Mouse (Mus musculus) bone marrow, adult 2 months (tissue): ENCODE data around the gene Oxct1. TPM values are rescaled to one million over a fixed set of nuclear protein-coding genes. Genes with fewer than 3 reads are reported as not detected.

ENCODE experiments used
- H3K27ac ChIP-seq: fragments of 200-500 bp; 2 replicates; pipeline ENCODE4 v1.5.1; 2012; ENCODE audit warnings: low read depth, mild to moderate bottlenecking, control low read depth, inconsistent platforms, low read length; ENCODE audit not compliant: control insufficient read depth, poor library complexity, insufficient read depth
- H3K4me1 ChIP-seq: fragments of 200-500 bp; 2 replicates; pipeline ENCODE4 v1.6.1; 2011; ENCODE audit warnings: low read length; ENCODE audit not compliant: control insufficient read depth, insufficient read depth
- H3K4me3 ChIP-seq: fragments of 200-500 bp; replicated peaks from 2 replicates; pipeline ENCODE3; 2011; ENCODE audit warnings: mild to moderate bottlenecking, low read depth, low read length, control low read depth; ENCODE audit not compliant: control insufficient read depth
- CTCF ChIP-seq: fragments of 200-500 bp; IDR thresholded peaks from 2 replicates; pipeline ENCODE4 v1.5.1; 2011; ENCODE audit warnings: low read length, control low read depth; ENCODE audit not compliant: control insufficient read depth, insufficient read depth
- POLR2A ChIP-seq: fragments of 200-500 bp; IDR thresholded peaks from 2 replicates; pipeline ENCODE4 v1.6.1; 2011; ENCODE audit warnings: low read depth, mild to moderate bottlenecking, control low read depth, low read length, borderline replicate concordance; ENCODE audit not compliant: control insufficient read depth
- WGBS: fragments of 180-500 bp; shearing (Covaris S2); methylation state at CpG from one replicate; pipeline ENCODE4 v1.1.7; 2018; 5-methylcytosine and 5-hydroxymethylcytosine counted together
- polyA plus RNA-seq: library from polyadenylated mRNA; stranded (reverse); fragments of >200 nt; gene quantifications from 2 replicates; pipeline ENCODE4 v1.2.4, GENCODE M21; 2011; ENCODE audit warnings: low replicate concordance; ENCODE audit not compliant: missing spikeins, insufficient read depth, insufficient read length

Gene Oxct1
- polyA plus RNA-seq, 1 experiment = 31.6 TPM

- Histone ChIP-seq H3K4me3 (no peak overlapping the region), H3K27ac (no peak overlapping the region), H3K4me1 (peaks cover 3% of the 10 kb centered on the region; the same call in 1 of the 2 replicates)
- TF ChIP-seq POLR2A (no peak), CTCF (no peak)
- WGBS = 21% methylated on average over 4 of the region's 4 CpGs
Observed at GRCm38 (mm10) chr15:4043032-4043471, 16.9 kb downstream of the Oxct1 start.

- WGBS = 57% methylated on average over 5 of the region's 5 CpGs
Observed at GRCm38 (mm10) chr15:4056627-4057026, 30.4 kb downstream of the Oxct1 start.

GRCm38 (mm10) chr15:4063574-4063973 is 37.4 kb downstream of the Oxct1 start:
- TF ChIP-seq POLR2A = no peak
- TF ChIP-seq CTCF = no peak
- no peaks in the 10 kb centered on the region for H3K4me1 ChIP-seq
- no peak overlapping the region for H3K4me3 ChIP-seq
- WGBS = 80% methylated on average over 5 of the region's 5 CpGs
- H3K27ac ChIP-seq = no peak overlapping the region

More at GRCm38 (mm10) chr15:4056627-4057026, 30.4 kb downstream of the Oxct1 start:
- Histone ChIP-seq H3K4me3 (no peak overlapping the region), H3K27ac (no peak overlapping the region), H3K4me1 (no peaks in the 10 kb centered on the region)
- TF ChIP-seq CTCF = no peak
- no peak for TF ChIP-seq POLR2A

- 83% methylated on average over 7 of the region's 7 CpGs for WGBS
- Histone ChIP-seq H3K4me1 (no peaks in the 10 kb centered on the region), H3K4me3 (no peak overlapping the region), H3K27ac (no peak overlapping the region)
- TF ChIP-seq POLR2A (no peak), CTCF (no peak)
Observed at GRCm38 (mm10) chr15:4064013-4064412, 37.8 kb downstream of the Oxct1 start.

- WGBS = 87% methylated on average over 5 of the region's 5 CpGs
- Histone ChIP-seq H3K4me3 (no peak overlapping the region), H3K4me1 (no peaks in the 10 kb centered on the region), H3K27ac (no peak overlapping the region)
- no peak for TF ChIP-seq POLR2A
- TF ChIP-seq CTCF = no peak
Observed at GRCm38 (mm10) chr15:4064694-4065093, 38.5 kb downstream of the Oxct1 start.

GRCm38 (mm10) chr15:4067273-4067990 is 41.2 kb downstream of the Oxct1 start:
- Histone ChIP-seq H3K4me1 (no peaks in the 10 kb centered on the region), H3K27ac (no peak overlapping the region), H3K4me3 (no peak overlapping the region)
- TF ChIP-seq POLR2A = no peak
- no peak for TF ChIP-seq CTCF
- 77% methylated on average over 5 of the region's 5 CpGs for WGBS

GRCm38 (mm10) chr15:4077978-4078377 is 51.8 kb downstream of the Oxct1 start:
- WGBS = 82% methylated on average over 4 of the region's 4 CpGs

GRCm38 (mm10) chr15:4078785-4079184 is 52.6 kb downstream of the Oxct1 start:
- 80% methylated on average over 5 of the region's 5 CpGs for WGBS
- H3K4me1 ChIP-seq = no peaks in the 10 kb centered on the region

More at GRCm38 (mm10) chr15:4077978-4078377, 51.8 kb downstream of the Oxct1 start:
- Histone ChIP-seq H3K27ac (no peak overlapping the region), H3K4me3 (no peak overlapping the region), H3K4me1 (no peaks in the 10 kb centered on the region)
- no peak for TF ChIP-seq POLR2A

GRCm38 (mm10) chr15:4079425-4080189 is 53.4 kb downstream of the Oxct1 start:
- Histone ChIP-seq H3K4me1 (no peaks in the 10 kb centered on the region), H3K4me3 (no peak overlapping the region), H3K27ac (no peak overlapping the region)
- TF ChIP-seq CTCF (no peak), POLR2A (no peak)
- 82% methylated on average over 13 of the region's 13 CpGs for WGBS

More at GRCm38 (mm10) chr15:4078785-4079184, 52.6 kb downstream of the Oxct1 start:
- Histone ChIP-seq H3K27ac (no peak overlapping the region), H3K4me3 (no peak overlapping the region)
- no peak for TF ChIP-seq CTCF
- TF ChIP-seq POLR2A = no peak
